Mouse (Mus musculus): ENCODE results near the gene Tmem39a.

DNA sequence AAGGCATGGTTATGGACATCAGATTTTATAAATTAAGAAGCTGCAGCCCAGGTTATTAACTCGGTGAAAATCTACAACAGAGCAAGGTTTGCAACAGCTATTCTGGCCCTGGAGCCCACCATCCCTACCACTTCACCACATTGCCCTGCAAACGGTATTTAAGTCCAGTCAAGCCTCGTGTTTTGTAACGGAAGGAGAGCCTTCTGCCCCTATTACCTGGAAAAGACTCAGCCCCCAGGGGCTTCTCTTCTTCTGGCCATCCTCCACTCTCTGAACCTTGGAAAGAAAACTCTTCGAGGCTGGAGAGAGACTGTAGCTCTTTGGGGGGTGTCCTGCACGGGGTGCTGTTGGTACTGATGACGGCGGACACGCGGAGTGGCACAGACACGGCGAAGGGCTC, 50.2 kb downstream of the Tmem39a start:
- TF ChIP-seq CTCF (IDR thresholded peaks at IDR 0.05) (no peak), EP300 (IDR thresholded peaks at IDR 0.05) (no peak)

All from lung, postnatal 0 days (tissue).